Mouse (Mus musculus): ENCODE measurements around the gene Rps6ka2. TPM values are rescaled to one million over a fixed set of nuclear protein-coding genes. Genes with fewer than 3 reads are reported as not detected.
A peak's percentile ranks its signal among the peaks of the same experiment; 100 is the strongest.
"Not testable (repeated sequence)": the region's sequence is repeated elsewhere in the genome, so short reads cannot be mapped to it uniquely, and the experiment has no call there.

Gene Rps6ka2
- 25.6 and 31.3 TPM in 2 replicates for polyA plus RNA-seq (2016; fragmentation: Nextera tagmentation; extraction: Ambion mirVana)

- Histone ChIP-seq H3K27ac (peak within 1 kb of the TSS; percentile 91), H3K27me3 (ENCODE audit: insufficient read depth, poor library complexity, severe bottlenecking) (no peaks in the 10 kb centered on the region), H3K4me1 (replicated peaks) (peaks cover 46% of the 10 kb centered on the region), H3K36me3 (no peaks in the 10 kb centered on the region), H3K9me3 (no peaks in the 10 kb centered on the region), H3K4me3 (peak within 1 kb of the TSS; percentile 84)
- WGBS = under 1% methylated on average over 56 of the region's 56 CpGs
- peak; percentile 99 for DNase-seq (ENCODE audit: low spot score)
Measured at GRCm38 (mm10) chr17:7169627-7170303, at the start of gene Rps6ka2. Gene Rps6ka2, plus strand, starts transcription at chr17:7170115.

- not testable (repeated sequence) for H3K27me3 ChIP-seq (ENCODE audit: insufficient read depth, poor library complexity, severe bottlenecking); H3K27ac ChIP-seq; H3K9me3 ChIP-seq; H3K4me1 ChIP-seq (replicated peaks); H3K4me3 ChIP-seq; DNase-seq (ENCODE audit: low spot score); H3K36me3 ChIP-seq
- 97% methylated on average over 3 of the region's 3 CpGs for WGBS
Measured at GRCm38 (mm10) chr17:7120835-7121234, 49.1 kb upstream of the Rps6ka2 start.

- H3K4me1 ChIP-seq (replicated peaks); H3K27me3 ChIP-seq (ENCODE audit: insufficient read depth, poor library complexity, severe bottlenecking); H3K9me3 ChIP-seq; DNase-seq (ENCODE audit: low spot score); H3K4me3 ChIP-seq; H3K36me3 ChIP-seq; H3K27ac ChIP-seq: not testable (repeated sequence)
- WGBS = 84% methylated on average over 11 of the region's 11 CpGs
Measured at GRCm38 (mm10) chr17:7122554-7122953, 47.4 kb upstream of the Rps6ka2 start.

GRCm38 (mm10) chr17:7126475-7126874 is 43.4 kb upstream of the Rps6ka2 start:
- H3K27me3 ChIP-seq (ENCODE audit: insufficient read depth, poor library complexity, severe bottlenecking); H3K4me3 ChIP-seq; H3K9me3 ChIP-seq; H3K4me1 ChIP-seq (replicated peaks); H3K27ac ChIP-seq; DNase-seq (ENCODE audit: low spot score); H3K36me3 ChIP-seq: not testable (repeated sequence)
- 83% methylated on average over 8 of the region's 10 CpGs for WGBS

- not testable (repeated sequence) for H3K4me1 ChIP-seq (replicated peaks); DNase-seq (ENCODE audit: low spot score)
- no CpG with 5 or more reads among the region's 7 CpGs for WGBS
Measured at GRCm38 (mm10) chr17:7134002-7134401, 35.9 kb upstream of the Rps6ka2 start.

GRCm38 (mm10) chr17:7135277-7135676 is 34.6 kb upstream of the Rps6ka2 start:
- not testable (repeated sequence) for H3K9me3 ChIP-seq; DNase-seq (ENCODE audit: low spot score); H3K4me1 ChIP-seq (replicated peaks); H3K4me3 ChIP-seq; H3K36me3 ChIP-seq; H3K27me3 ChIP-seq (ENCODE audit: insufficient read depth, poor library complexity, severe bottlenecking); H3K27ac ChIP-seq
- 92% methylated on average over 7 of the region's 8 CpGs for WGBS

More at GRCm38 (mm10) chr17:7134002-7134401, 35.9 kb upstream of the Rps6ka2 start:
- not testable (repeated sequence) for H3K4me3 ChIP-seq; H3K9me3 ChIP-seq; H3K27me3 ChIP-seq (ENCODE audit: insufficient read depth, poor library complexity, severe bottlenecking); H3K27ac ChIP-seq; H3K36me3 ChIP-seq

GRCm38 (mm10) chr17:7138186-7138925 is 31.6 kb upstream of the Rps6ka2 start:
- H3K4me1 ChIP-seq (replicated peaks) = no peaks in the 10 kb centered on the region
- H3K4me3 ChIP-seq = no peak overlapping the region
- 86% methylated on average over 21 of the region's 21 CpGs for WGBS
- no peaks in the 10 kb centered on the region for H3K9me3 ChIP-seq
- DNase-seq (ENCODE audit: low spot score) = no peak
- H3K36me3 ChIP-seq = no peaks in the 10 kb centered on the region
- no peaks in the 10 kb centered on the region for H3K27me3 ChIP-seq (ENCODE audit: insufficient read depth, poor library complexity, severe bottlenecking)
- H3K27ac ChIP-seq = no peak overlapping the region

GRCm38 (mm10) chr17:7140399-7141174 is 29.3 kb upstream of the Rps6ka2 start:
- Histone ChIP-seq H3K4me1 (replicated peaks) (0 out of 2 replicates have a peak, but pooled peaks cover 4% of the 10 kb centered on the region), H3K36me3 (no peaks in the 10 kb centered on the region), H3K27ac (no peak overlapping the region), H3K4me3 (no peak overlapping the region), H3K27me3 (ENCODE audit: insufficient read depth, poor library complexity, severe bottlenecking) (no peaks in the 10 kb centered on the region), H3K9me3 (no peaks in the 10 kb centered on the region)
- no peak for DNase-seq (ENCODE audit: low spot score)
- WGBS = 87% methylated on average over 10 of the region's 10 CpGs

- H3K27me3 ChIP-seq (ENCODE audit: insufficient read depth, poor library complexity, severe bottlenecking) = no peaks in the 10 kb centered on the region
- H3K4me1 ChIP-seq (replicated peaks) = 0 out of 2 replicates have a peak, but pooled peaks cover 4% of the 10 kb centered on the region
- DNase-seq (ENCODE audit: low spot score) = no peak
- no peak overlapping the region for H3K4me3 ChIP-seq
- H3K9me3 ChIP-seq = no peaks in the 10 kb centered on the region
- WGBS = 61% methylated on average over 4 of the region's 4 CpGs
- H3K27ac ChIP-seq = no peak overlapping the region
- H3K36me3 ChIP-seq = no peaks in the 10 kb centered on the region
Measured at GRCm38 (mm10) chr17:7142367-7142766, 27.5 kb upstream of the Rps6ka2 start.

- no peak for DNase-seq (ENCODE audit: low spot score)
- WGBS = 89% methylated on average over 7 of the region's 7 CpGs
- no peak overlapping the region for H3K4me3 ChIP-seq
Measured at GRCm38 (mm10) chr17:7143885-7144518, 25.9 kb upstream of the Rps6ka2 start.

GRCm38 (mm10) chr17:7145373-7146058 is 24.4 kb upstream of the Rps6ka2 start:
- no peak overlapping the region for H3K27ac ChIP-seq
- H3K9me3 ChIP-seq = no peaks in the 10 kb centered on the region
- WGBS = 62% methylated on average over 9 of the region's 9 CpGs

More at GRCm38 (mm10) chr17:7143885-7144518, 25.9 kb upstream of the Rps6ka2 start:
- H3K27ac ChIP-seq = no peak overlapping the region
- H3K4me1 ChIP-seq (replicated peaks) = peaks cover 13% of the 10 kb centered on the region; the same call in 1 of the 2 replicates
- H3K36me3 ChIP-seq = no peaks in the 10 kb centered on the region
- H3K27me3 ChIP-seq (ENCODE audit: insufficient read depth, poor library complexity, severe bottlenecking) = no peaks in the 10 kb centered on the region
- H3K9me3 ChIP-seq = no peaks in the 10 kb centered on the region

GRCm38 (mm10) chr17:7146479-7146878 is 23.4 kb upstream of the Rps6ka2 start:
- no peak for DNase-seq (ENCODE audit: low spot score)
- Histone ChIP-seq H3K4me1 (replicated peaks) (peaks cover 13% of the 10 kb centered on the region; the same call in 1 of the 2 replicates), H3K4me3 (no peak overlapping the region), H3K27ac (no peak overlapping the region), H3K27me3 (ENCODE audit: insufficient read depth, poor library complexity, severe bottlenecking) (no peaks in the 10 kb centered on the region), H3K36me3 (no peaks in the 10 kb centered on the region), H3K9me3 (no peaks in the 10 kb centered on the region)
- WGBS = 93% methylated on average over 7 of the region's 7 CpGs

More at GRCm38 (mm10) chr17:7145373-7146058, 24.4 kb upstream of the Rps6ka2 start:
- Histone ChIP-seq H3K4me1 (replicated peaks) (peaks cover 13% of the 10 kb centered on the region; the same call in 1 of the 2 replicates), H3K36me3 (no peaks in the 10 kb centered on the region), H3K27me3 (ENCODE audit: insufficient read depth, poor library complexity, severe bottlenecking) (no peaks in the 10 kb centered on the region), H3K4me3 (no peak overlapping the region)
- DNase-seq (ENCODE audit: low spot score) = no peak

Data from hindbrain, embryonic 10.5 days (tissue).